Mouse (Mus musculus) ES-Bruce4 (cell line): ENCODE measurements at regions not wholly inside any gene's neighbourhood (a gene's known extent, or its start where the extent isn't known, plus 50 kb on each side); places are given as distances from the start of the nearest gene placed in this dataset.

Experiments
- H3K27ac ChIP-seq: 2 replicates; pipeline ENCODE4 v1.5.1; 2012; ENCODE audit warnings: low read length, inconsistent platforms; ENCODE audit not compliant: insufficient read depth
- H3K27me3 ChIP-seq: 2 replicates; pipeline ENCODE4 v1.6.1; 2012; ENCODE audit warnings: mild to moderate bottlenecking, low read length, inconsistent platforms; ENCODE audit not compliant: control insufficient read depth, poor library complexity, insufficient read depth, severe bottlenecking
- H3K36me3 ChIP-seq: 2 replicates; pipeline ENCODE4 v1.6.1; 2012; ENCODE audit warnings: inconsistent platforms, mild to moderate bottlenecking, low read length, moderate library complexity; ENCODE audit not compliant: control insufficient read depth, poor library complexity, insufficient read depth, severe bottlenecking
- H3K4me1 ChIP-seq: one replicate; pipeline ENCODE4 v1.8.1; 2011; ENCODE audit warnings: low read length; ENCODE audit not compliant: control insufficient read depth, insufficient read depth
- H3K4me3 ChIP-seq: 2 replicates; pipeline ENCODE4 v1.5.1; 2011; ENCODE audit warnings: low read depth, mild to moderate bottlenecking, low read length
- H3K9ac ChIP-seq: 2 replicates; pipeline ENCODE4 v1.6.1; 2012; ENCODE audit warnings: low read depth, mild to moderate bottlenecking, inconsistent platforms; ENCODE audit not compliant: poor library complexity, severe bottlenecking
- H3K9me3 ChIP-seq: replicated peaks from 2 replicates; pipeline ENCODE4 v1.6.1; 2012; ENCODE audit warnings: mild to moderate bottlenecking, low read length, inconsistent platforms; ENCODE audit not compliant: control insufficient read depth, poor library complexity, insufficient read depth, severe bottlenecking
- CTCF ChIP-seq: IDR thresholded peaks from one replicate; pipeline ENCODE4 v1.8.1; 2011; ENCODE audit warnings: low read depth, low read length
- EP300 ChIP-seq: IDR thresholded peaks from 2 replicates; pipeline ENCODE4 v1.6.1; 2011; ENCODE audit warnings: low read depth, low read length; ENCODE audit not compliant: insufficient read depth
- POLR2A ChIP-seq: IDR thresholded peaks from one replicate; pipeline ENCODE4 v1.8.1; 2011; ENCODE audit warnings: low read length; ENCODE audit not compliant: insufficient read depth

- no peaks in the 10 kb centered on the region for H3K36me3 ChIP-seq
- no peaks in the 10 kb centered on the region for H3K9me3 ChIP-seq
- H3K27ac ChIP-seq: no peak overlapping the region
- TF ChIP-seq EP300 (no peak), CTCF (no peak), POLR2A (no peak)
- no peaks in the 10 kb centered on the region for H3K27me3 ChIP-seq
- no peak overlapping the region for H3K9ac ChIP-seq
- H3K4me1 ChIP-seq: no peaks in the 10 kb centered on the region
- no peak overlapping the region for H3K4me3 ChIP-seq
Observed at GRCm38 (mm10) chr3:46998916-46999315, 550.9 kb upstream of the Pabpc4l start.

- Histone ChIP-seq H3K4me1 (no peaks in the 10 kb centered on the region), H3K27me3 (no peaks in the 10 kb centered on the region), H3K9me3 (no peaks in the 10 kb centered on the region), H3K27ac (no peak overlapping the region), H3K4me3 (no peak overlapping the region), H3K9ac (no peak overlapping the region), H3K36me3 (no peaks in the 10 kb centered on the region)
- TF ChIP-seq POLR2A: no peak
- TF ChIP-seq CTCF: no peak
- TF ChIP-seq EP300: no peak
Observed at GRCm38 (mm10) chr3:46970744-46971143, 522.7 kb upstream of the Pabpc4l start.

DNA sequence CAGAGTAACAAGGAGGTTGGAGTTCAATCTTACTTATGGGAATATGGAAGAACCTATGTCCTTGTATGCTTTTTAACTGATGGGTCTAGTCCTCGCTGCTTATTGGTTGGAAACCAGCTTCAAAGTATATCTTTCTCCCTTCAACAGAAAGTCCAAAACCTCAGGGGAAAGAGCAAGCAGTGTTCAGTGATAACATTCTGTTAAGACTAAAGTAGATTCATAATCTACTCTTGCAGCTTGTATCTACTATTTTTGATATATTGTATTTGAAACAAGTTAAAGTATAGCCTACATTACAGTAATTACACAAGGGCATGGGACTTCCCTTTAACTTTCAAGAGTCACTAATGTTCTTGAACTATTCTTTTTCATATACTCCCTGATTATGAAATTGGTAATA lies 522.0 kb upstream of the Pabpc4l start:
- H3K4me1 ChIP-seq: no peaks in the 10 kb centered on the region
- no peak overlapping the region for H3K27ac ChIP-seq
- H3K36me3 ChIP-seq: no peaks in the 10 kb centered on the region
- H3K9ac ChIP-seq: no peak overlapping the region
- H3K4me3 ChIP-seq: no peak overlapping the region
- TF ChIP-seq EP300 (no peak), POLR2A (no peak), CTCF (no peak)
- no peaks in the 10 kb centered on the region for H3K27me3 ChIP-seq
- H3K9me3 ChIP-seq: no peaks in the 10 kb centered on the region

DNA sequence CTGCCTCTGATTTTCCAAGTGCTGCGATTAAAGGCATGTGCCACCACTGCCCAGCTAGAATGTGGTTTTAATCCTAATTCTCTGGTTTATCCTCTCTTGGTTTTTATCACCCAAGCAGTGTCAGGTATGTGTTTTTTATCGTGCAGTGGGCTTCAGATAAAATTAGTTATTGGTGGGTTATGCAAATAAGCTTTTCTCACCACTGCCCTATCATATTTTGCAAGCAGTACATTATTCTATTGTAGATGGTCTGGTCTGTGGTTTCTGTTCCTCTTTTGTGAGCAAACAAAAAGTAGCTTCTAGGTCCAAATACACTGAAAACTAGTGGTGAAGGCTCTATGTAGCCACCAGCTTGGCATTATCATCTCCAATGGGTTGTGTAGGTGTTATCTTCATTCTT lies 503.4 kb upstream of the Pabpc4l start:
- Histone ChIP-seq H3K9ac (no peak overlapping the region), H3K27ac (no peak overlapping the region), H3K36me3 (no peaks in the 10 kb centered on the region), H3K9me3 (no peaks in the 10 kb centered on the region), H3K4me1 (no peaks in the 10 kb centered on the region), H3K4me3 (no peak overlapping the region), H3K27me3 (no peaks in the 10 kb centered on the region)
- no peak for TF ChIP-seq EP300
- no peak for TF ChIP-seq CTCF
- TF ChIP-seq POLR2A: no peak

GRCm38 (mm10) chr3:46937751-46938150 lies 489.7 kb upstream of the Pabpc4l start:
- no peaks in the 10 kb centered on the region for H3K27me3 ChIP-seq
- H3K4me1 ChIP-seq: no peaks in the 10 kb centered on the region
- no peak overlapping the region for H3K4me3 ChIP-seq
- H3K9ac ChIP-seq: no peak overlapping the region
- H3K9me3 ChIP-seq: no peaks in the 10 kb centered on the region
- TF ChIP-seq POLR2A: no peak
- no peak for TF ChIP-seq CTCF
- no peak for TF ChIP-seq EP300
- no peaks in the 10 kb centered on the region for H3K36me3 ChIP-seq
- H3K27ac ChIP-seq: no peak overlapping the region

DNA sequence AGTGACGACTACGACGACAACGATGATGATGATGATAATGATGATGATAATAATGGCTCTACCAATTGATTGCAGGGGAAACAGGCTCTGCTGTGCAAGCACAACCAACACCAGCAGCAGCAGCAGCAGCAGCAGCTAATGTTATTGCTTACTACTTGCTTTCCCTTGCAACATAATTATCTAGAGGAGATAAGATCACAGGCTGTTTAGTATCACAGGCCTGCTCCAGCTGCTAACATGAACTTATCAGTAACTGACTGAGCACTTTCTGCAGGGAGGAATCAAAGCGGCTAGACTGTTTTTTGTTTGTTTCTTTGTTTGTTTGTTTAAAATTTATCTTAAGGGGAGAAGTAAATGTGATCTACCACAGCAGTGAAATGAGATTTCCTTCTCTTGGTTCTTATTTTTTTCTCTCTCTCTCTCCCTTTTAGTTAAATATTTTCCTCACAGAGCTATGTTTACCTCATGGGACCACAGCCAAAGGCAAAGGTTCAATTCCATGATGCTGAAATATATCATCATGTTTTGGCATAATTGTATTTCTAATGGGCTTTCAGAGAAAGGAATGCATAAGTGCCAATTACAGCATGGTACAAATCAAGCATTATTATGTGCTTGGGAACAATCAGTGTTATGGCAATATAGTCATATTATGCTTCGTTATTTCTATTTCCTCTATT lies 443.2 kb upstream of the Pabpc4l start:
- H3K4me1 ChIP-seq: no peaks in the 10 kb centered on the region
- no peak overlapping the region for H3K9ac ChIP-seq
- H3K9me3 ChIP-seq: no peaks in the 10 kb centered on the region
- no peak overlapping the region for H3K4me3 ChIP-seq
- H3K27ac ChIP-seq: no peak overlapping the region
- H3K36me3 ChIP-seq: no peaks in the 10 kb centered on the region
- TF ChIP-seq POLR2A (no peak), EP300 (no peak), CTCF (no peak)
- H3K27me3 ChIP-seq: no peaks in the 10 kb centered on the region
